Mouse (Mus musculus) myocyte (in vitro differentiated cells): ENCODE data around the gene Arhgap23. TPM values are rescaled to one million over a fixed set of nuclear protein-coding genes. Genes with fewer than 3 reads are reported as not detected.

Source experiments
- H3K27me3 ChIP-seq: one replicate; pipeline ENCODE4 v1.6.1; 2011; ENCODE audit not compliant: control insufficient read depth, insufficient read depth, insufficient read length
- H3K36me3 ChIP-seq: one replicate; pipeline ENCODE4 v1.6.1; 2011; ENCODE audit not compliant: control insufficient read depth, insufficient read depth
- H3K4me2 ChIP-seq: one replicate; pipeline ENCODE4 v1.6.1; 2011; ENCODE audit warnings: low read depth, control low read depth
- H3K4me3 ChIP-seq: one replicate; pipeline ENCODE4 v1.5.1; 2011; ENCODE audit warnings: mild to moderate bottlenecking, control low read depth, moderate library complexity
- H3K79me2 ChIP-seq: one replicate; pipeline ENCODE4 v1.6.1; 2011; ENCODE audit not compliant: control insufficient read depth, insufficient read depth
- H3ac ChIP-seq: one replicate; pipeline ENCODE4 v1.6.1; 2011; ENCODE audit not compliant: control insufficient read depth, insufficient read length
- CEBPB ChIP-seq: IDR thresholded peaks from 2 replicates; pipeline ENCODE4 v1.6.1; 2011; ENCODE audit warnings: mild to moderate bottlenecking, moderate library complexity; ENCODE audit not compliant: poor library complexity, insufficient read depth, severe bottlenecking
- E2F4 ChIP-seq: IDR thresholded peaks from one replicate; pipeline ENCODE4 v1.6.1; 2011; ENCODE audit warnings: mild to moderate bottlenecking, control low read depth, moderate library complexity; ENCODE audit not compliant: insufficient read depth
- MAX ChIP-seq: IDR thresholded peaks from one replicate; pipeline ENCODE4 v1.6.1; 2011; ENCODE audit warnings: low read depth, mild to moderate bottlenecking, control low read depth
- MYOD1 ChIP-seq, 3 experiments: IDR thresholded peaks; one replicate each; pipeline ENCODE4 v1.6.1; 2011; ENCODE audit warnings: control low read depth in 2 of 3, low read depth in 2 of 3, mild to moderate bottlenecking in 2 of 3, moderate library complexity in 1 of 3; ENCODE audit not compliant: insufficient read length in 2 of 3, control insufficient read depth in 1 of 3
- MYOG ChIP-seq, 3 experiments: IDR thresholded peaks; one replicate each; pipeline ENCODE4 v1.6.1; 2011; ENCODE audit warnings: control low read depth in 2 of 3, low read depth in 2 of 3, mild to moderate bottlenecking in 2 of 3; ENCODE audit not compliant: insufficient read length in 2 of 3, control insufficient read depth in 1 of 3, insufficient read depth in 1 of 3
- POLR2A ChIP-seq: IDR thresholded peaks from one replicate; pipeline ENCODE4 v1.6.1; 2011; ENCODE audit warnings: low read depth, mild to moderate bottlenecking, control low read depth, moderate library complexity; ENCODE audit not compliant: insufficient read length
- POLR2AphosphoS2 ChIP-seq: IDR thresholded peaks from one replicate; pipeline ENCODE4 v1.6.1; 2011; ENCODE audit warnings: low read depth, control low read depth; ENCODE audit not compliant: insufficient read length
- REST ChIP-seq: IDR thresholded peaks from one replicate; pipeline ENCODE4 v1.6.1; 2011; ENCODE audit warnings: mild to moderate bottlenecking, control low read depth, moderate library complexity; ENCODE audit not compliant: insufficient read depth, insufficient read length
- SRF ChIP-seq: IDR thresholded peaks from one replicate; pipeline ENCODE4 v1.6.1; 2011; ENCODE audit warnings: low read depth; ENCODE audit not compliant: control insufficient read depth, insufficient read length
- TCF12 ChIP-seq: IDR thresholded peaks from one replicate; pipeline ENCODE4 v1.6.1; 2011; ENCODE audit warnings: mild to moderate bottlenecking, control low read depth; ENCODE audit not compliant: poor library complexity, insufficient read depth, severe bottlenecking
- TCF3 ChIP-seq: IDR thresholded peaks from one replicate; pipeline ENCODE4 v1.6.1; 2011; ENCODE audit warnings: low read depth, control low read depth; ENCODE audit not compliant: insufficient read length
- USF1 ChIP-seq: IDR thresholded peaks from one replicate; pipeline ENCODE4 v1.6.1; 2011; ENCODE audit warnings: low read depth, mild to moderate bottlenecking, control low read depth, moderate library complexity
- polyA plus RNA-seq: library from polyadenylated mRNA; unstranded; fragments of >200 nt; fragmentation: generic; extraction: Trizol; gene quantifications from one replicate; pipeline ENCODE4 v1.2.1, GENCODE M21; 2012; ENCODE audit warnings: missing spikeins

Gene Arhgap23
- polyA plus RNA-seq, 1 experiment = 41.9 TPM

DNA sequence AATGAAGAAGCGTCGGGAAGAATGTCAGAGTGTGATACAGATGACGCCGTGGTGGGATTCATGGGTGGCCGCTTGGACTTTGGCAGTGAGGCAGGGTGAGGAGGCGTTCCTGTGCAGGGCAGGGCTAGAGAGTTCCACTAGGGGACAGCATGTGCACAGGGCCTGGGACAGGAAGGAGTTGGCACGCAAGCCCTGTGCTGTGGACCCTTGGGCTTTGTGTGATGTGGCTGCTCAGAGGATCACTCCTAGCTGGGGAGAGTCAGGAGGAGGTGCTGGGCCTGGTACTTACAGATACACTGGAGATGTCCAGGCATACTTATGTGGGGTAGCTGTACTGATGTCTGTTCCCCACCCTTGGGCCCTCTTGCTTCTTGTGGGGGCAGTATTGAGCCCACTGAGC is 54.5 kb downstream of the Arhgap23 start:
- Histone ChIP-seq H3K36me3 (peaks cover 42% of the 10 kb centered on the region), H3K4me2 (no peak overlapping the region), H3K4me3 (no peak overlapping the region), H3ac (no peak overlapping the region), H3K27me3 (no peaks in the 10 kb centered on the region), H3K79me2 (no peaks in the 10 kb centered on the region)
- TF ChIP-seq E2F4 (no peak), TCF12 (no peak), MYOD1 (IDR thresholded peaks at IDR 0.05; ENCODE audit: control insufficient read depth in 1 of 3, insufficient read length in 2 of 3, low read depth in 2 of 3) (no peak), POLR2AphosphoS2 (no peak), USF1 (no peak)

DNA sequence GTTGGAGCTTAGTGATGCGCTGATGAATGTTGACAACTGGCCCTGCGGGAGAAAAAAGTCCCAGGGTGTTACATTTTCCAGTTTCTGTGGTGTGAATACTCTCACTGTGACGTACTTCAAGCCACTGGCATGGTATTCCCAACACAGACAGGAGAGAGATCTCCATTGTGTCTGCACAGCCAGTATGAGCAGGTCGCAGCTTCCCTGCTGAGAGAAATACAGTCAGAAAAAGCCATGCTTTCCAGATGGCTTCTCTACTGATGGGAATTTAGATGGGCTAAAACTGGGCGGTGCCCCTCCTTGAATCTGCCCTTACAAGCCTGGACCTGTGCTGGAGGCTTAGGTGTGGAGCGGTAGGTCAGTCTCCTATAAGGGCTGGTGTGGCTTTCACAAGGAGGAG is 55.9 kb downstream of the Arhgap23 start:
- Histone ChIP-seq H3ac (no peak overlapping the region), H3K4me3 (no peak overlapping the region), H3K27me3 (no peaks in the 10 kb centered on the region), H3K4me2 (no peak overlapping the region), H3K79me2 (no peaks in the 10 kb centered on the region), H3K36me3 (peaks cover 53% of the 10 kb centered on the region)
- no peak for TF ChIP-seq E2F4
- no peak for TF ChIP-seq POLR2A
- TF ChIP-seq REST = no peak
- TF ChIP-seq MYOG (IDR thresholded peaks at IDR 0.05; ENCODE audit: control insufficient read depth in 1 of 3, insufficient read depth in 1 of 3, insufficient read length in 2 of 3, low read depth in 2 of 3) = no peak
- TF ChIP-seq TCF3 = no peak
- no peak for TF ChIP-seq CEBPB
- TF ChIP-seq POLR2AphosphoS2 = no peak
- TF ChIP-seq MAX = no peak
- no peak for TF ChIP-seq MYOD1 (IDR thresholded peaks at IDR 0.05; ENCODE audit: control insufficient read depth in 1 of 3, insufficient read length in 2 of 3, low read depth in 2 of 3)
- TF ChIP-seq SRF = no peak

DNA sequence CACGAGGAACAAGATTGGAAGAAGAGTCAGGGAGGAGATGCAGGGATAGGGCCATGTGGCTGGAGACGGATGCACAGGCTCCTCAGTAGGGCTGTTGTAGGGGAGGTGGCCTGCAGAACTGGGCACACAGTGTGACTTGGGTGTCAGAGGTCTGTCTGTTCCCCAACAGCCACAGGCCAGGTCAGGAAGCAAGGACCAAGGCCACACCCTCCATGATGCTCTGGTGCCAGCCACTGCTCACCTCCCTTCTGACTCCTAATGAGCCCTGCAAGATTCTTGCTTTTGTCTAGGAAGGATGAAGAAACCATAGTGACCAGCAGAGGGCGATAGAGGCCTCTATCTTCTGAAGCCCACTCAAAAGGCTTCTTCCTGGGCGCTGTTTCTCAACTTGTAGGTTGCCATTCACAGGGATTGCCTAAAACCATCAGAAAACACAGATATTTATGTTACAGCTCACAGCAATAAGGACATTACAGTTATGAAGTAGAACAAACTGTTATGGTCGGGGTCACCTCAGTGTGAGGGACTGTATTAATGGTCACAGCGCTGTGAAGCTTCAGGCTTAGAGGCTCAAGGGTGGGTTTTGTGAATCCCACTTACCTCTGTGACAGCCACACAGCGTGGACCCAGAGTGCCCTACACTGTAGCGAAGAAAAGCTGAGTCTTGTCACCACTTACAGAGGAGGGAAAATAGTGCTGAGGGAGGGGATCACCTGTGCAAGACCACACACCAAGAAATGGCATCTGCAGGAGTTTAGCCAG is 61.2 kb downstream of the Arhgap23 start:
- Histone ChIP-seq H3K27me3 (no peaks in the 10 kb centered on the region), H3K79me2 (peaks cover 11% of the 10 kb centered on the region), H3K4me2 (no peak overlapping the region), H3K4me3 (no peak overlapping the region), H3ac (no peak overlapping the region), H3K36me3 (peaks cover 72% of the 10 kb centered on the region)
- TF ChIP-seq MAX (no peak), CEBPB (no peak), E2F4 (no peak), USF1 (no peak), TCF3 (no peak), SRF (no peak), TCF12 (no peak), REST (no peak), POLR2A (no peak), MYOG (IDR thresholded peaks at IDR 0.05; ENCODE audit: control insufficient read depth in 1 of 3, insufficient read depth in 1 of 3, insufficient read length in 2 of 3, low read depth in 2 of 3) (no peak), POLR2AphosphoS2 (no peak), MYOD1 (IDR thresholded peaks at IDR 0.05; ENCODE audit: control insufficient read depth in 1 of 3, insufficient read length in 2 of 3, low read depth in 2 of 3) (no peak)

DNA sequence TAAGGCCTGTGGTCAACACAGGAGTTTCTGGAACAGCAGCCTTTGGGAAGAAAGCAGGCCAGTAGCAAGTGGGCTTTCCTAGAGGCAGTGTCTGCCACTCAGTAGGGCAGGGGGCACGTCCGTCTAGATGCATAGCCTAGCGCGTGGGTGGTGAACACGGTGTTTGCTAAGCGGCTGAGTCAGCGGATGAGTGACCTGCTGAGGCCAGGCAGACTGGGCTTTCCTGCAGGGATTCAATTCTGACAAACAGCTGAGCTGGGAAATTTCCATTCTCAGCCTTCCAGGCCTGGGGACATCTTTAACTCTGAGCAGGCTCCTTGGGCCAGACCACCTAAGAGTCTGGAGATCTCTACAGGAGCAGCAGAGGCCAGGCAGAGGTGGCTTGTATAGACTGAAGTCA is 62.1 kb downstream of the Arhgap23 start:
- Histone ChIP-seq H3K79me2 (peaks cover 11% of the 10 kb centered on the region), H3ac (no peak overlapping the region), H3K4me2 (no peak overlapping the region), H3K36me3 (peaks cover 72% of the 10 kb centered on the region), H3K4me3 (no peak overlapping the region), H3K27me3 (no peaks in the 10 kb centered on the region)
- TF ChIP-seq MYOD1 (IDR thresholded peaks at IDR 0.05; ENCODE audit: control insufficient read depth in 1 of 3, insufficient read length in 2 of 3, low read depth in 2 of 3) (peak in 1 of 3 experiments; percentile 25), TCF3 (no peak), POLR2A (peak; percentile 23), E2F4 (no peak), POLR2AphosphoS2 (no peak), SRF (no peak), CEBPB (no peak), MYOG (IDR thresholded peaks at IDR 0.05; ENCODE audit: control insufficient read depth in 1 of 3, insufficient read depth in 1 of 3, insufficient read length in 2 of 3, low read depth in 2 of 3) (no peak), TCF12 (no peak), USF1 (no peak), MAX (no peak), REST (no peak)

DNA sequence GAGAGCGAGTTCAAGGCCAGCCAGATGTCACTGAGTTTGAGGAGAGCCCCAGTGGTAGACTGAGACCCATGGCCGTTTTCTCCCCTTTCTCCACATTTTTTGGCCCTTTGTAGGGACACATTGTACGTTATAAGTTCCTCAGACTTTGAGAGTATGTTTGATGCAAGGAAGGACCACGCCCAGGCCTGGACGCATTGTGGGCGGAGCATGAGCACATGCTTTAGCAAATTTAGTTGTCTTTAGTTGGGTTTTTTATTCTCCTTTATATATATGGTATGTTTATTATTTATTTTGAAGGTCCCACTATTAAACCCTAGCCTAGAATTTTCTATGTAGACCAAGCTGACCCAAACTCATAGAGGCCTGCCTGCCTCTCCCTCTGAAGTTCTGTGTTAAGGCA is 63.0 kb downstream of the Arhgap23 start:
- Histone ChIP-seq H3K4me3 (no peak overlapping the region), H3K36me3 (peaks cover 68% of the 10 kb centered on the region), H3K79me2 (peaks cover 11% of the 10 kb centered on the region), H3K27me3 (no peaks in the 10 kb centered on the region), H3K4me2 (no peak overlapping the region), H3ac (no peak overlapping the region)
- TF ChIP-seq MYOG (IDR thresholded peaks at IDR 0.05; ENCODE audit: control insufficient read depth in 1 of 3, insufficient read depth in 1 of 3, insufficient read length in 2 of 3, low read depth in 2 of 3) = no peak
- no peak for TF ChIP-seq POLR2AphosphoS2
- TF ChIP-seq CEBPB = no peak
- TF ChIP-seq E2F4 = no peak
- no peak for TF ChIP-seq MYOD1 (IDR thresholded peaks at IDR 0.05; ENCODE audit: control insufficient read depth in 1 of 3, insufficient read length in 2 of 3, low read depth in 2 of 3)
- no peak for TF ChIP-seq TCF12
- no peak for TF ChIP-seq USF1
- TF ChIP-seq SRF = no peak
- no peak for TF ChIP-seq POLR2A
- no peak for TF ChIP-seq REST
- TF ChIP-seq TCF3 = no peak
- TF ChIP-seq MAX = no peak
